Mouse (Mus musculus) C2C12 (cell line): ENCODE data around the gene Ints7. TPM values are rescaled to one million over a fixed set of nuclear protein-coding genes. Genes with fewer than 3 reads are reported as not detected.
A peak's percentile ranks its signal among the peaks of the same experiment; 100 is the strongest.

Source experiments
- H3K27me3 ChIP-seq: one replicate; pipeline ENCODE4 v1.6.1; 2011; ENCODE audit not compliant: control insufficient read depth, insufficient read depth, insufficient read length
- H3K36me3 ChIP-seq: one replicate; pipeline ENCODE4 v1.6.1; 2011; ENCODE audit not compliant: control insufficient read depth, insufficient read depth
- H3K4me3 ChIP-seq: one replicate; pipeline ENCODE4 v1.5.1; 2011; ENCODE audit warnings: mild to moderate bottlenecking, control low read depth; ENCODE audit not compliant: poor library complexity, insufficient read depth, severe bottlenecking
- H3K79me2 ChIP-seq: one replicate; pipeline ENCODE4 v1.6.1; 2011; ENCODE audit not compliant: control insufficient read depth, insufficient read depth
- H3K79me3 ChIP-seq: one replicate; pipeline ENCODE4 v1.6.1; 2011; ENCODE audit warnings: low read depth, control low read depth
- H3ac ChIP-seq: one replicate; pipeline ENCODE3; 2011; ENCODE audit warnings: low read depth; ENCODE audit not compliant: control insufficient read depth, insufficient read length
- CEBPB ChIP-seq: IDR thresholded peaks from one replicate; pipeline ENCODE4 v1.6.1; 2011; ENCODE audit warnings: low read depth, mild to moderate bottlenecking, control low read depth, moderate library complexity
- CTCF ChIP-seq: IDR thresholded peaks from one replicate; pipeline ENCODE4 v1.5.1; 2011; ENCODE audit not compliant: control insufficient read depth, insufficient read depth, insufficient read length
- FOSL1 ChIP-seq: IDR thresholded peaks from one replicate; pipeline ENCODE4 v1.8.0; 2011; ENCODE audit warnings: mild to moderate bottlenecking, low read length; ENCODE audit not compliant: poor library complexity, insufficient read depth, severe bottlenecking
- MAX ChIP-seq: IDR thresholded peaks from one replicate; pipeline ENCODE4 v1.6.1; 2011; ENCODE audit warnings: mild to moderate bottlenecking, control low read depth
- MYOD1 ChIP-seq: IDR thresholded peaks from one replicate; pipeline ENCODE4 v1.6.1; 2011; ENCODE audit warnings: low read depth; ENCODE audit not compliant: control insufficient read depth, insufficient read length
- MYOG ChIP-seq: IDR thresholded peaks from one replicate; pipeline ENCODE4 v1.6.1; 2011; ENCODE audit not compliant: control insufficient read depth, insufficient read length; ENCODE audit errors: extremely low read depth
- USF1 ChIP-seq: IDR thresholded peaks from one replicate; pipeline ENCODE4 v1.6.1; 2011; ENCODE audit warnings: low read depth, mild to moderate bottlenecking, control low read depth, moderate library complexity
- long read RNA-seq, 2 experiments: library from polyadenylated mRNA; unstranded; transcript quantifications; one replicate each; pipeline ENCODE4 v2.0.0; 2019 to 2020
- polyA plus RNA-seq: library from polyadenylated mRNA; unstranded; fragments of >200 nt; fragmentation: generic; extraction: Trizol; gene quantifications from one replicate; pipeline ENCODE4 v1.2.1, GENCODE M21; 2012; ENCODE audit warnings: missing spikeins

Ints7 gene
- 24.1 TPM for polyA plus RNA-seq
- long read RNA-seq, experiment 1, full-length matches to known transcripts = 8 of 41 reads
- long read RNA-seq, experiment 1, partial matches to known transcripts = 27 of 41 reads
- long read RNA-seq, experiment 1, other reads (novel, unspliced or antisense) = 6 of 41 reads
- long read RNA-seq, experiment 2, full-length matches to known transcripts = 354 of 462 reads
- long read RNA-seq, experiment 2, partial matches to known transcripts = 42 of 462 reads
- long read RNA-seq, experiment 2, other reads (novel, unspliced or antisense) = 66 of 462 reads

DNA sequence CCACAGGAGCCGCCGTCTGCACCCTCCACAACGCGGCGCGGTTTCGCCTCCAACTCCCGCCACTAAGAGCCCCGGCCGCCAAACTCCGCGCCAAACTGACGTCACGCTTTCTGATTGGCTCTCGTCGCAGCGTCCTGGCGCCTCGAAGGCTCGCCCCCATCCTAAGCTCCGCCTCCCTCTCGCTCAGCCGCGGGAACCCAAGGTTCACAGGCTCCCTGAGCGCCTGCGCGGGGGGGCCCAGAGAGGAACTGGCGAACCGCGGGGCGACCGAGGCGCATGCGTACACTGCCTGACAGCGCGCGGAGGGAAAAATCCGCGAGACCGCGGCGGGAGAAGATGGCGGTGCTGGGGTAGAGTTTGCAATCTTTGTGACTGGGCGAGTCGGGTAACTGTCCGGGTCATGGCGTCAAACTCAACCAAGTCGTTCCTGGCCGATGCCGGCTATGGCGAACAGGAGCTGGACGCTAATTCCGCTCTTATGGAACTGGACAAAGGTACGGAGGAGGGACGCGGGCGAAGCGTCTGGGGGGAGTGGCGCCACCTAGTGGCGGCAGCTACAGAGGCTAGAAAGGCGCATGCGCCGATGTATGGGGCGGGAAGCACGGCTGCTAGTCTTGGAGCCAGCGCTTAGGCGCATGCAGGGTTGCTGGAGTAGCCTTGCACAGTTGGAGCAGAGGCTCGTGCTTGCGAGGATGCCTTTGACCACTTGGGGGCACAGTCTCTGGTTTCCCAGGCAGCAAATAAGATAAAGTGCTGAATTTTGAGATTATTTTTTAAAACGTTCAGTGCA is at the start of gene Ints7, which contains the start of gene Dtl:
TSS of gene Ints7 (plus strand) at position 179 of the 790 bp plus-strand sequence.
TSS of gene Dtl (minus strand) at position 87 of the 790 bp plus-strand sequence.
- H3K4me3 ChIP-seq = peak within 1 kb of the TSS; percentile 70
- H3K36me3 ChIP-seq = peaks cover 24% of the 10 kb centered on the region
- peaks cover 82% of the 10 kb centered on the region for H3K79me3 ChIP-seq
- peaks cover 94% of the 10 kb centered on the region for H3K79me2 ChIP-seq
- no peaks in the 10 kb centered on the region for H3K27me3 ChIP-seq
- TF ChIP-seq USF1 (no peak), CTCF (peak; percentile 87), MAX (peak; percentile 96)
- peak within 1 kb of the TSS; percentile 93 for H3ac ChIP-seq

DNA sequence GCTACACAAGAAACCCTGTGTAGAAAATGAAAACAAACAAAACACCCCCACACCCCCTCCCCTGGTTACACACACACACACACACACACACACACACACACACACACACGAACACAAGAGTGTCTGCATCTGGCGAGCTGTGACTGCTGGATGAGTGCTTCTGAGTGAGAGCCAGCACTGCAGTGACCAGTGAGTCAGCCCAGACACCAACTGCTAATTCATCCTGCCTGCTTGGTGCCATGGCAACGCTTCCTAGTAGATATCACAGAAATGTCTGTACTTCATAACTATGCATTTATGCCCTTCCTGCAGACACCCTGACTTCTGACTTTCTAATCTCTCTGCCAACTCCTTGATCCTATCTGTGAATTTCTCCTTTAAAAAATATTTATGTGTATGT is 48.3 kb upstream of the Ints7 start:
- Histone ChIP-seq H3K79me2 (no peaks in the 10 kb centered on the region), H3K36me3 (no peaks in the 10 kb centered on the region), H3K27me3 (no peaks in the 10 kb centered on the region), H3K4me3 (no peak overlapping the region), H3K79me3 (no peaks in the 10 kb centered on the region), H3ac (no peak overlapping the region)
- TF ChIP-seq MAX = no peak
- TF ChIP-seq MYOG = no peak
- no peak for TF ChIP-seq CEBPB

GRCm38 (mm10) chr1:191527921-191528612 is 47.4 kb upstream of the Ints7 start:
- no peak overlapping the region for H3K4me3 ChIP-seq
- H3K36me3 ChIP-seq = no peaks in the 10 kb centered on the region
- H3K79me2 ChIP-seq = no peaks in the 10 kb centered on the region
- TF ChIP-seq FOSL1 = no peak
- TF ChIP-seq MYOG = no peak
- TF ChIP-seq MAX = no peak
- TF ChIP-seq MYOD1 = no peak
- no peak for TF ChIP-seq CTCF
- TF ChIP-seq USF1 = no peak
- H3ac ChIP-seq = no peak overlapping the region
- H3K27me3 ChIP-seq = no peaks in the 10 kb centered on the region
- H3K79me3 ChIP-seq = no peaks in the 10 kb centered on the region

GRCm38 (mm10) chr1:191529406-191529805 is 46.0 kb upstream of the Ints7 start:
- no peak for TF ChIP-seq MYOD1
- no peak for TF ChIP-seq CEBPB
- no peak for TF ChIP-seq USF1
- no peak for TF ChIP-seq MYOG
- no peak for TF ChIP-seq FOSL1
- TF ChIP-seq MAX = no peak
- no peak for TF ChIP-seq CTCF
- Histone ChIP-seq H3K79me2 (no peaks in the 10 kb centered on the region), H3K4me3 (no peak overlapping the region), H3K27me3 (no peaks in the 10 kb centered on the region), H3ac (no peak overlapping the region), H3K79me3 (no peaks in the 10 kb centered on the region), H3K36me3 (peaks cover 6% of the 10 kb centered on the region)

DNA sequence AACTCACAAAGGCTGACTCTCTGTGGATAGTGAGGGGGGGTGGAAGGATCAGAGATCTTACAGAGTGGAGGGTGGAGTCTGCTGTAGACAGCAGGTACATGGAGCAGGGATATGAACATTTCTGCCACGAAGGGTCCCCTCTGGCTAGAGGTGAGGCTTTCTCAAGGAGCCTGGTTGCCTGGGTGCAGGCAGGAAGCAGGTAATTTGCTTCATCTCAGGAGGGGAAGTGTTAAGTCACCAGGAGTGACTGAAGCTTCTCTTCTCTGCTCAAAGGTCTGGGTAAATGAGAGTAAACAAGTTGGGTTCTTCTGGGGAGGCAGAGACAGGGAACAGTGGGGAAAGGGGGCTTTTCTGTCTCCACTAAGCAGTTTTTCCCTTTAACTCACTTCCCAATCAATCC is 44.4 kb upstream of the Ints7 start:
- TF ChIP-seq MYOD1 (no peak), CEBPB (no peak), CTCF (no peak), USF1 (no peak), MYOG (no peak), MAX (no peak), FOSL1 (no peak)
- Histone ChIP-seq H3K4me3 (no peak overlapping the region), H3K36me3 (peaks cover 17% of the 10 kb centered on the region), H3ac (no peak overlapping the region), H3K79me3 (no peaks in the 10 kb centered on the region), H3K79me2 (no peaks in the 10 kb centered on the region), H3K27me3 (no peaks in the 10 kb centered on the region)
